Mouse (Mus musculus) brain, embryonic 18.5 days (tissue): ENCODE data around the gene Relt.
A peak's percentile ranks its signal among the peaks of the same experiment; 100 is the strongest.
"Not testable (repeated sequence)": the region's sequence is repeated elsewhere in the genome, so short reads cannot be mapped to it uniquely, and the experiment has no call there.

ENCODE experiments used
- DNase-seq: peaks from one replicate; pipeline ENCODE4 v3.0.0-alpha.2; 2012; ENCODE audit warnings: low read depth, low spot score

Relt gene

DNA sequence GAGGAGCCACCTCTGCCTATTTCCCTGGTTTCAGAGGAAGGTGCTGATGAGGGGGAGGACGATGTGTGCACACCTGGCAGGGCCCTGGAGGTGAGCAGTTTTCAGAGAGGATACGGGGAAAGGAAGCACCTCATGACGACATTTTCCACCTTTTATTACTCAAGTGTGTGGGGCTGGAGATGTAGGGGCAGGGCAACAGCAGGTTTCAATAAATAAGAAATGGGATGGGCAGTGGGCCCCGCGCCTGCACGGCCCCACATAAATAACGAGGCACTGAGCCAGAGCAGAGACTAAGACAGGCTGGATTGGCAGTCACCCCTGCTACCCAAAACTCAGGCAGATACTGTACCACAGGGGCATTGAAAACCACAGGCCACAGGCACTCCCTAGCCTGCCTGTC lies 17.2 kb downstream of the Relt start:
- DNase-seq, result not testable (repeated sequence)

DNA sequence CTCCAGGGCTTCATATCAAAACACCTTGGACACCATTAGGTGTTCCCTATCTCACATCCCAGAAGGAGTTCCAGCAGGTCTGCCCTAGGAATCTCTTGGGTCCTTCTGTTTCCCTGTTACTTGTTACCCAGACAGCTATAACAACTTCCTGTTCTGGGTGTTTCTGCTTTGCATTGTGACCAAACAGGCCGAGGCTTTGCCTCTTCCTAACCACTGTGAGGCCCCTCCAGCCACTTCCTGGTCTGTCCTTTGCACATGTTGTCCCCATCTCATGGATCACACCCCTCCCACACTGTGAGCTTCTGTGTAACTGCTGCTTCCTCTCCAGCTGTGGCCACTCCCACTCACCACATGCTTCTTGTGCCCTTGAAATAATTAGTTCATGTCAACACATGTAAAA lies 17.8 kb downstream of the Relt start:
- DNase-seq, result no peak

DNA sequence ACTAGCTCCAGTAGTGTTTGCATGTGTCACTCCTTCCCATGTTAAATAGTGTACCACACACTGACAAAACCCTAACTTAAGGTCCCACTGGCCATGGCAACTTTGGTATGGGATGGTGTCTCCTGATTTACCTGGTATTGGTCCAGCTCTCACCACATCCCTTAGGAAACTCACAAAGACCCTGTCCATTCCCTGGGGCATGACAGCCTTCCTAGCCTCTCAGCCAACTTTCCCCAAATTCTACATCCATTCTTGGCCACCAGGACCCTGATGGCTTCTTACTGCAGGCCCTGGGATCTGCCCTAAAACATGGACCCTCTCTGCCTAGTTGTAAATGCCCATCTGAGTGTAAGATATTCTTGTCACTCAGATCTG lies 18.2 kb downstream of the Relt start:
- DNase-seq, result no peak

DNA sequence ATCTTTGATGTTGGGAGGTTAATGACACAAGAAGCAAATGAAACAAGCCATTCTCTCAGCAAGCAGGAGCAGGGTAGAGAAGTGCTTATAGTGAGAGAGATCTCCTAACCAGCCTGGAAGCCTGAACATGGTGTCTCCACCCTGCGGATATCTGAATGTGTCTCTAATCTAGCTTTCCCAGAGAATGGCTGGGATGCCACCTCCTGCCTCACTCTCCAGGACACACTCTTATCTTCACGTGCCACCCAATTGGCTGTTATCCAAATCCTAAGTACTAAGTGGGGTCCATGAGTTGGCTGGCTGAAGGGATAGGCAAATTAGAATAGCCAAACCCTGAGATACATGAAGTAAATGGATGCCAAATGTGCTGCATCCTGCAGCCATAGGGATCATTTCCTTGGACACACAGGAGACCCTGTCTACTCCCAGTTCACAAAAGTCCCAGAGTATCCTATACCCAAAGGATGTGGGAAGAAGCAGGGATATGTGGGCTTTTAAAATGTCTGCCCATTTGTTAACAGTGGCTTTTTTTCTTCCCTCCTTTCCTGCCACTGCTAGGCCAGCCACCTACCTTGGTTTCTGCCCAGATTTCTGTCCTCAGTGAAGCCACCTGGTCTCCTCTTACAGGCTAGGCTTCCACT lies 18.7 kb downstream of the Relt start:
- no peak for DNase-seq

DNA sequence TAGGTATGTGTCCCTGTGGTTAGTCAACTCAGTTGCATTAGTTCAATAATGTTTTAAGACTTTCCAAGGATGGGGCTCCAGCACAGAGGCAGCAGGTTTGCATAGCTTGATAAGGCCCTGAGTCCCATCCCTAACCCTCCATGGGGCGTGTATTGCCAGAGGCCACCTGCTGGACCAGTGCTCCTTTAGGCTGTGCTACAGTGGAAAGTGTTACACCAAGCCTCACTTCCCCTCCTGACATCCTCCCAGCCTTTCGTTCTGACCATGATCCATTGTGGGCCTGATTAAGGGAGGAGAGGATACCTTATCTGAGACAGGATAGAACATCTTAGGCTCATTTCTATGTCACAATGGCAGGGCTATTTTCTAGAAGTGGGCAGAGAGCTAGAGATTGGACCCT lies 19.4 kb downstream of the Relt start:
- no peak for DNase-seq

DNA sequence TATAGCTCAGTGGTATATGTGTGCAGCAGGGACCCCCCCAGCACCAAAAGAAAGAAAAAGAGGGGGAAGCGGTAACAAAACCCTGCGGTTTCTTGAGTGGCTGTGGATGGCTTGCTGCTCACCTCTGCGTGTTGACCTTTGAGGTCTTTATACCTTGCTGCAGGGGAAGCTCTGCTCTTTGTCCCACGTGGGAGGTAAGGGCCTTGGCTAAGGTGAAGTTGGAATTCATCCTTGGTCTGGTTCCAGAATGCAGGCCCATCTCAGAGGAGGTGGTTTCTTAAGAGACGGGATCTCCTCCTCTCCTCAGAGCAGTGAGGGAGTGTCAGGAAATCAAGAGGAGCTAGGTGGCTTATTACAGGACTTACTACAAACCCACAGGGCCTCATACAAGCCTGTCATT lies 21.1 kb downstream of the Relt start:
- no peak for DNase-seq

DNA sequence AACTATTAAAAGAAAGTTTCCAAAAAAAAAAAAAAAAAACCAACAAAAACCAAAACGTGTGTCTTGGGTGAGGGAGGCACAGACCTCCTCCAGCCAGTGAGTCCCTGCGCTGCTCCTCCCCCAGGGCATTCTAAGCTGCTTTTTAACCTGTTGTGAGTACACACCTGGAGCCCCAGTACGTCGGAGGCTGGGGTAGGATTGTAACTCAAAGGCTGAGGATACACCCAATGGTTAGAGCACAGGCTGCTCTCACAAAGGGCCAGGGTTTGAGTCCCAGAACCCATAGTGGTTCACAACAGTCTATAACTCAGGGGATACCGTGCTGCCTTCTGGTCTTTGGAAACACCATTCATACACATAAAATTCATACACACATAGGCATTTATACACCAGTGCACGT lies 21.6 kb downstream of the Relt start:
- DNase-seq, result no peak

DNA sequence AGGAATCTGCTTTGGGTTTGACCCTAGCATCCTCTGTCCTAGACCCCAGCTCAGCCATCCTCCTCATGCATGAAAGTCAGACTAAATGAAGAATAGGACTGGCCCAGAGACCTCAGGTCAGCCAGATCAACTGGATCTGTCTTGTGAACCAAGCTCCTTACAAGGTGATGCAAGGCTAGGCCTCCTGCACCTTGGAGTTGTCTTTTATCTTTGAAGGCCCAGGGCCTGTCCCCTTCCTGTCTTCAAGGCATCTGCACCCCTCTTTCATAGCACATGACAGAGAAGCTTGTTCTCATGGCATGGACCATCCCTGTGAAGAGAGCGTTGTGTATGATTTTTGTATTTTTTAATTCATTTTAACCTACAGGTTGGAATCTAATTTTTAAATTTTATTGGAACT lies 22.3 kb downstream of the Relt start:
- no peak for DNase-seq

GRCm38 (mm10) chr7:100839632-100840402 lies 23.4 kb downstream of the Relt start:
- DNase-seq, result no peak

DNA sequence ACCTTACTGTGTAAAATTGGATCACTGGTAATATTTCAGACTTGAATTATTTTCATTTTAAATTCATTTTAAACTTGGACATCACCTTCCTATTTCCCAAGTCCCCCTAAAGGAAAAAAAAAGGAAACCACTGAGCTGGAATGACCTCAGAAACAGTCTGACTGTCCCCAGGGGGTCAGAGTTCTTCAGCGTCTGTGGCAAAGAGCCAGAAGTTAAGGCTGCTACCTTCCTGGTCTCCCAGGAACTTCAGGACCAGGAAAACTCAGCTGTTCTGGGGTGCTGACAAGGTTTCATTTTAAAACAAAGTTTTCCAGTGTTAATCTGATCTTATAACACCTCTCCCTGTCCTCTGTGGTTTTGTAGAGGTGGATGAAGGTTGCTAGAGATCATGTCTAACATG lies 25.5 kb downstream of the Relt start:
- DNase-seq, result no peak

DNA sequence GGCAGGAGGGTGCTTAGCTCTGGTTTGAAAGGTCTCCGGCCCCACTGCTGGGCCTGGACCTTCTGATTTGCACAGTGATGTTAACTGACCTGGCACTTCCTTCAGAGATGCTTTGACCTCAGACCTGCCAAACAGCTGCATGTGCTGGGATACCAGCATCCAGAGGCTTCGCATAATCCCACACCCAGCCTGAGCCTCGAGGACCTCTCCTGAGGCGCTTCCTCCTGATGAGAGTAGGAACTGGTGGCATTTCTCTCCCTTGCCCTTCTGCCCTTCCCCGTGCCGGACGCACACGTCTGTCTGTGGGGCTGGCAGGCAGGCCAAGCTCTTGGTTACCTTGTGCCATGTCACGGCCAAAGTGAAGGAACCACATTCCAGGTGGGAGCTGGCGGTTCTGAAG lies 26.6 kb downstream of the Relt start:
- DNase-seq, result no peak

GRCm38 (mm10) chr7:100835711-100836110 lies 27.5 kb downstream of the Relt start:
- DNase-seq, result no peak

GRCm38 (mm10) chr7:100835168-100835567 lies 28.1 kb downstream of the Relt start:
- DNase-seq, result no peak

GRCm38 (mm10) chr7:100833859-100834258 lies 29.4 kb downstream of the Relt start:
- DNase-seq, result no peak

GRCm38 (mm10) chr7:100828549-100828948 lies 34.7 kb downstream of the Relt start:
- DNase-seq, result no peak

GRCm38 (mm10) chr7:100824661-100825060 lies 38.6 kb downstream of the Relt start:
- no peak for DNase-seq

DNA sequence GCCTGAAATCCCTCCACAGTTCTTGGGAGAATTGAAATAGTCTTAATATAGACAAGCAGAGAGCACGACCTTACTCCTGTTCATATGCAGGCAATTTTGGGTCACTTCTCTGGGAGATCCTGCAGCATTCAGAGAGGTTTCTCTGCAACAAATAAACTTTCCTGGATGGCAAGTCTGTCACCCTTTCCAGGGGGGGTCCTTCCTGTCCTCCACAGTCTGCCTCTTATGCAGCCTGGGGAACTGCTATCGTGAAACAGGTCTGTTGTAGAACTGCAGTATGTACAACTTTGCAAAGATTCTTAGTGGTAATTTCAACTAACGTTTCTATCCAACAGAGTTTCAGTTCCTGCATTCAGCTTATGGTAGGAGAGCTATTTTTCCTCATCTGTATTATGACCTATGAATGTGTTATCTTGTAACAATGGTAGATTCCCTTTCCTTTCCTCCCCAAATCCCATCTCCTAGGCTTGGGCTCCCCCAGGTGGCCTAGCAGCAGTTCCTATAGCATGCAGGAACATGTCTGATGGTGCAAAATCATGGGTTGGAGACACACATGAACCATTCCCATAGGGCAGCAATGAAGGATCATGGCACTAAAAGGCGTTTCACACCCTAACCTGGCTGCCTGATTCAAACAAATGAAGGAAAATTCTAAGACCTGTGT lies 44.7 kb downstream of the Relt start:
- DNase-seq, result no peak

DNA sequence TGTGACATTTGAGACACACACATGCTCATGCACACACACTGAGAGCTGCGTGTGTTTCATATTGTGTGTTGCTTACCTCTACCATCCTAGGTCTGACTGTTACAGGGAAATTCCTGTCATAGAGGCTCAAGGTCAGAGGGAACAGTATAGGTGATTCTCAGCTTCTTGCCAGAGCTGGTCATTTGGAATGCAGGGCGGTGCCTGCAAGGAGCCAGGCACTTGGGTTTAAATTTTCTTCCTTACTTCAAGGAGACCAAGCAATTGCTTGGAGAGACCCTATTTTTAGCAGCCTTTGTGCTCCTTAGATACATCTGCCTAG lies 45.8 kb downstream of the Relt start:
- DNase-seq, result no peak

DNA sequence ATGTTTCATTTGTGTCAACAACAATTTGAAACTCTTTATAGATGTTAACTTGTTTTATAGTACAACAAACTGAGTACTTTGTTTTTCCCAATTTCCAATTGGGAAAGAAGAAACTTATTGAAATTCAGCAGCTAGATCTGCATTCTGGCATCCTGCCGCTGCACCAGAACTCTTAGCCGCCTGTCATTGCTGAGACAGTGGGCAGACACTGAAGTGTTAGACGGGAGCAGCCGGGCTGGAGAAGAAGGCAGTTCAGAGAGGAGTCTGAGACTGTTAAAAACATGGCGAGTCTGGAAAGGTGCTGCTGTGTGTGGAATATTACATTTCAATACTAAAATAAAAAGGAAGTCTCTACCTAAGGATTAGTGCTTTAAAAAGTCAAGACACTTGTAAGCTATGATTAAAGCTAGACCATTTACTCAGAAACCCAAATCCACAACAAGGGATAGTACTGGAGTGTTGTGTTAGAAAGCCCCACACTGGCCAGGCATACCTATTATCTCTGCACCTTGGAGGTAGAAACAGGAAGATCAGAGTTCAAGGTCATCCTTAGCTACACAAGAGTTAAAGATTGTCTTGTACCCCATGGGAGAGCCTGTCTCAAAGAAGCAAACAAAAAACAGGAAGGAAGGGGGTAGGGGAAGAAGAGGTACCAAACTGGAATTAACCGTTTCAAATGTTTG lies 46.3 kb downstream of the Relt start:
- peak; percentile 55 for DNase-seq

- no peak for DNase-seq
Measured at GRCm38 (mm10) chr7:100815900-100816570, 47.2 kb downstream of the Relt start.

DNA sequence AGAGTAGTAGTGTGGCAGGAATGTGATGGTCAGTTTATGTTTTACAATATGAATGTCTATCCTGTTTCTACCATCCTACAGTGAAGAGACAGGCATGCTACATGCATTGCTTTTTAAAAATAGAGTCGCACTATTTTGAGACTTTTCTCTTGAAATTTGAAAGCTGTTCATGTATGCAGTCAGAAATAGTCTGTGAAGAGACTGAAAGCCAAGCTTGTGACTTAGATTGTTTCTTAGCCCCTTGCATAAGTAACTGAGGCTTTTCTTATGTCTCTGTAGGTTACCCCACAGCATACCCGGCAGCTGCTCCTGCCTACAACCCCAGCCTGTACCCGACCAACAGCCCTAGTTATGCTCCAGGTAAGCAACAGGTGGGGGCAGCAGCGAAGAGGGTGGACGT lies 50.6 kb downstream of the Relt start:
- DNase-seq, result no peak

DNA sequence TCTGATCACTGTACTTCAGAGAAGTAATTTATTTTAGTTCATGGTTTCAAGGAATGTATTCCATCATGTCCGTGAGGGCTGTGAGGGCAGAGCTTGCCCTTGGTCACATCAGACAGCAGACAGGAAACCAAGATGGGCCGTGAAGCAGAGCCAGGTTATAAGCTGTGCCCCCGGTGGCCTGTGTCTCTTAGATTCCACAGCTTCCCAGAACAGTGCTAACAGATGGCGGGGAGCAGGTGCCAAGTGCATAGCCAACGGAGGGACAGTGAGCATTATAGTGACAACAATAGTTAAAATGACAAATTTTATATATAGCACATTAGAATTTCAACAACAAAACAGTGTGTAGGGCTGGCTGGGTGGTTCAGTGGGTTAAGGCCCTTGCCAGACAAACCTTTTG lies 51.3 kb downstream of the Relt start:
- DNase-seq, result no peak
